Mouse (Mus musculus) CH12.LX (cell line): ENCODE results near the gene Ndn. TPM values are rescaled to one million over a fixed set of nuclear protein-coding genes. Genes with fewer than 3 reads are reported as not detected.

Experiments used
- DNase-seq: peaks from one replicate; pipeline ENCODE4 v3.0.0-alpha.2; 2013; ENCODE audit errors: extremely low read depth
- H3K27ac ChIP-seq: 2 replicates; pipeline ENCODE4 v1.5.1; 2012; ENCODE audit warnings: low read depth, mild to moderate bottlenecking, control low read depth, moderate library complexity; ENCODE audit not compliant: insufficient read depth
- H3K27me3 ChIP-seq: replicated peaks from 2 replicates; pipeline ENCODE3; 2012; ENCODE audit warnings: inconsistent platforms
- H3K36me3 ChIP-seq, 2 experiments: replicated peaks in 1 of 2; 2 replicates each; pipeline versions ENCODE3 to v1.6.1; 2012; ENCODE audit warnings: inconsistent platforms in 1 of 2, low read length in 1 of 2, mild to moderate bottlenecking in 1 of 2, mixed read lengths in 1 of 2, moderate library complexity in 1 of 2; ENCODE audit not compliant: control insufficient read depth in 1 of 2, insufficient read depth in 1 of 2
- H3K4me1 ChIP-seq, 2 experiments: 2 replicates each; pipeline ENCODE4 v1.6.1; 2012; ENCODE audit warnings: inconsistent platforms in 1 of 2, moderate library complexity in 1 of 2; ENCODE audit not compliant: insufficient read depth in 2 of 2, control insufficient read depth in 1 of 2
- H3K4me2 ChIP-seq: 2 replicates; pipeline ENCODE4 v1.6.1; 2012; ENCODE audit warnings: low read depth, mild to moderate bottlenecking, control low read depth; ENCODE audit not compliant: poor library complexity, insufficient read depth, severe bottlenecking
- H3K4me3 ChIP-seq, 3 experiments: fragments of 150-350 bp in 1 of 3; sonication (generic) in 1 of 3; replicated peaks in 1 of 3; 2 replicates each; pipeline versions ENCODE3 to v1.5.1; 2011 to 2012; ENCODE audit warnings: low read depth in 2 of 3, low read length in 2 of 3, mild to moderate bottlenecking in 2 of 3, moderate library complexity in 2 of 3, control low read depth in 1 of 3, improper control_type of control experiment in 1 of 3, inconsistent platforms in 1 of 3, mixed read lengths in 1 of 3; ENCODE audit not compliant: poor library complexity in 1 of 3
- H3K79me2 ChIP-seq: replicated peaks from 2 replicates; pipeline ENCODE4 v1.6.1; 2012; ENCODE audit warnings: mild to moderate bottlenecking, moderate library complexity; ENCODE audit not compliant: control insufficient read depth, poor library complexity, insufficient read depth, severe bottlenecking; ENCODE audit errors: extremely low read depth
- H3K9ac ChIP-seq: 2 replicates; pipeline ENCODE4 v1.6.1; 2012; ENCODE audit warnings: low read depth, mild to moderate bottlenecking, control low read depth, moderate library complexity; ENCODE audit not compliant: insufficient read depth
- H3K9me3 ChIP-seq: replicated peaks from 2 replicates; pipeline ENCODE3; 2012; ENCODE audit warnings: low read length, inconsistent platforms, mixed read lengths
- BHLHE40 ChIP-seq: IDR thresholded peaks from 2 replicates; pipeline ENCODE4 v1.6.1; 2011; ENCODE audit warnings: mild to moderate bottlenecking, low read depth, low read length, improper control_type of control experiment
- CHD1 ChIP-seq: IDR thresholded peaks from 2 replicates; pipeline ENCODE4 v1.6.1; 2012; ENCODE audit warnings: low read depth, low read length, improper control_type of control experiment, inconsistent platforms
- CHD2 ChIP-seq: IDR thresholded peaks from 2 replicates; pipeline ENCODE4 v1.6.1; 2011; ENCODE audit warnings: low read length, improper control_type of control experiment
- CTCF ChIP-seq, 2 experiments: IDR thresholded peaks in 1 of 2; conservative IDR thresholded peaks in 1 of 2; 2 replicates each; pipeline ENCODE4 v1.5.1; 2011 to 2012; ENCODE audit warnings: low read depth in 2 of 2, low read length in 2 of 2, improper control_type of control experiment in 1 of 2, inconsistent platforms in 1 of 2, mild to moderate bottlenecking in 1 of 2, moderate library complexity in 1 of 2
- E2F4 ChIP-seq: IDR thresholded peaks from 2 replicates; pipeline ENCODE4 v1.6.1; 2011; ENCODE audit warnings: low read depth, low read length, improper control_type of control experiment; ENCODE audit not compliant: insufficient replicate concordance
- GABPA ChIP-seq: IDR thresholded peaks from 2 replicates; pipeline ENCODE4 v1.6.1; 2012; ENCODE audit warnings: low read depth, low read length, improper control_type of control experiment, inconsistent platforms; ENCODE audit not compliant: insufficient replicate concordance
- JUN ChIP-seq: IDR thresholded peaks from 2 replicates; pipeline ENCODE4 v1.6.1; 2011; ENCODE audit warnings: low read depth, mild to moderate bottlenecking, low read length, improper control_type of control experiment, moderate library complexity; ENCODE audit not compliant: insufficient read depth
- KAT2A ChIP-seq: IDR thresholded peaks from 2 replicates; pipeline ENCODE4 v1.6.1; 2012; ENCODE audit warnings: low read length, improper control_type of control experiment, inconsistent platforms; ENCODE audit not compliant: insufficient replicate concordance
- MAX ChIP-seq: IDR thresholded peaks from 2 replicates; pipeline ENCODE4 v1.6.1; 2011; ENCODE audit warnings: low read length, improper control_type of control experiment
- MAZ ChIP-seq: IDR thresholded peaks from 2 replicates; pipeline ENCODE4 v1.6.1; 2012; ENCODE audit warnings: low read depth, mild to moderate bottlenecking, inconsistent platforms, low read length, improper control_type of control experiment, moderate library complexity
- MXI1 ChIP-seq: IDR thresholded peaks from 2 replicates; pipeline ENCODE4 v1.6.1; 2011; ENCODE audit warnings: mild to moderate bottlenecking, low read depth, low read length, improper control_type of control experiment
- MYC ChIP-seq: IDR thresholded peaks from 2 replicates; pipeline ENCODE4 v1.6.1; 2011; ENCODE audit warnings: low read depth, mild to moderate bottlenecking, improper control_type of control experiment, low read length
- POLR2A ChIP-seq: IDR thresholded peaks from 2 replicates; pipeline ENCODE4 v1.6.1; 2011; ENCODE audit warnings: low read depth, mild to moderate bottlenecking, improper control_type of control experiment, low read length
- RAD21 ChIP-seq: IDR thresholded peaks from 2 replicates; pipeline ENCODE4 v1.6.1; 2011; ENCODE audit warnings: low read depth, mild to moderate bottlenecking, low read length, improper control_type of control experiment, moderate library complexity
- SIN3A ChIP-seq: IDR thresholded peaks from 2 replicates; pipeline ENCODE4 v1.6.1; 2012; ENCODE audit warnings: low read length, improper control_type of control experiment, inconsistent platforms
- TCF12 ChIP-seq: IDR thresholded peaks from 2 replicates; pipeline ENCODE4 v1.6.1; 2014; ENCODE audit warnings: low read depth, mild to moderate bottlenecking, inconsistent platforms, low read length, improper control_type of control experiment
- UBTF ChIP-seq: IDR thresholded peaks from 2 replicates; pipeline ENCODE4 v1.6.1; 2012; ENCODE audit warnings: low read depth, mild to moderate bottlenecking, inconsistent platforms, low read length, improper control_type of control experiment, moderate library complexity
- ZMIZ1 ChIP-seq: IDR thresholded peaks from 2 replicates; pipeline ENCODE4 v1.6.1; 2012; ENCODE audit warnings: low read depth, mild to moderate bottlenecking, inconsistent platforms, low read length, improper control_type of control experiment
- ZNF384 ChIP-seq: IDR thresholded peaks from 2 replicates; pipeline ENCODE4 v1.6.1; 2012; ENCODE audit warnings: low read depth, low read length, improper control_type of control experiment, inconsistent platforms
- dilution Hi-C: fragments of 300-500 bp; cut with MboI; formaldehyde crosslinking; loops from 2 replicates; pipeline ENCODE4 v1.14.3; 2020; ENCODE audit warnings: low sequenced_read_pairs; ENCODE audit not compliant: extremely low pct_unique_long_range_greater_than_20kb, extremely low pct_ligation_motif_present
- in situ Hi-C: fragments of 300-500 bp; cut with MboI; formaldehyde crosslinking; loops from 3 replicates; pipeline ENCODE4 v1.14.3; 2019; ENCODE audit warnings: low sequenced_read_pairs, low pct_ligation_motif_present, low pct_unique_long_range_greater_than_20kb, mixed read lengths
- polyA plus RNA-seq: library from polyadenylated mRNA; unstranded; fragments of >175 nt; gene quantifications from 2 replicates; pipeline ENCODE4 v1.2.1, GENCODE M21; 2012; ENCODE audit warnings: low read depth; ENCODE audit not compliant: insufficient read length
- total RNA-seq, 2 experiments: library from RNA; depleted of rRNA; stranded (reverse); fragments of 300-350 nt in 1 of 2; fragments of >200 nt in 1 of 2; gene quantifications; 2 replicates each; pipeline ENCODE4 v1.2.3; 2012 to 2014

Ndn gene
- total RNA-seq (2012; rRNA removed) (not detected in 2 replicates), total RNA-seq (2014; rRNA removed) (not detected in 2 replicates), polyA plus RNA-seq (not detected in 2 replicates)

- Histone ChIP-seq H3K9me3 (peaks cover 29% of the 10 kb centered on the region), H3K4me2 (no peak within 1 kb of the TSS), H3K4me1 (no peaks in the 10 kb centered on the region), H3K9ac (no peak within 1 kb of the TSS), H3K36me3 (no peaks in the 10 kb centered on the region), H3K27ac (no peak within 1 kb of the TSS), H3K79me2 (no peaks in the 10 kb centered on the region), H3K4me3 (no peak within 1 kb of the TSS), H3K27me3 (no peaks in the 10 kb centered on the region)
- dilution Hi-C loops: no loop called here
- DNase-seq: no peak
- TF ChIP-seq CHD2 (no peak), MAX (no peak), RAD21 (no peak), MYC (no peak), MXI1 (no peak), UBTF (no peak), ZMIZ1 (no peak), JUN (no peak), E2F4 (no peak), ZNF384 (no peak), BHLHE40 (no peak), TCF12 (no peak), MAZ (no peak), CHD1 (no peak), SIN3A (no peak), GABPA (no peak), POLR2A (no peak), CTCF (conservative IDR thresholded peaks at IDR 0.05 in 1 of 2, IDR thresholded peaks at IDR 0.05 in 1 of 2; ENCODE audit: low read depth in 2 of 2, low read length in 2 of 2) (no peak)
- in situ Hi-C loops: no loop called here
Observed at GRCm38 (mm10) chr7:62346269-62346668, at the start of gene Ndn. Gene Ndn (plus strand): TSS chr7:62346569.

GRCm38 (mm10) chr7:62302451-62302850, 43.9 kb upstream of the Ndn start:
- Histone ChIP-seq H3K4me1 (no peaks in the 10 kb centered on the region), H3K4me2 (no peak overlapping the region), H3K36me3 (no peaks in the 10 kb centered on the region), H3K27me3 (no peaks in the 10 kb centered on the region), H3K79me2 (no peaks in the 10 kb centered on the region), H3K27ac (no peak overlapping the region), H3K9ac (no peak overlapping the region), H3K4me3 (no peak overlapping the region), H3K9me3 (peaks cover 5% of the 10 kb centered on the region)
- DNase-seq: no peak
- TF ChIP-seq SIN3A: no peak
- no peak for TF ChIP-seq CHD1
- TF ChIP-seq KAT2A: no peak
- dilution Hi-C loops: no loop called here
- in situ Hi-C loops: no loop called here
